Mouse (Mus musculus) forebrain, embryonic 11.5 days (tissue): Measurements from ENCODE around the gene Maml3. TPM values are rescaled to one million over a fixed set of nuclear protein-coding genes. Genes with fewer than 3 reads are reported as not detected.

Experiments
- ATAC-seq: fragments of 200-750 bp; cut with Nextera tagmentation; replicated peaks from 2 replicates; pipeline ENCODE4 v1.8.0; 2017; ENCODE audit warnings: moderate TSS enrichment; ENCODE audit not compliant: low FRiP score
- DNase-seq: peaks from one replicate; pipeline ENCODE4 v3.0.0-alpha.2; 2017; ENCODE audit warnings: low spot score
- H3K27ac ChIP-seq: fragments of 300-500 bp; sonication (generic); 2 replicates; pipeline ENCODE4 v1.5.1; 2014; ENCODE audit warnings: low read depth, low read length
- H3K27me3 ChIP-seq: fragments of 300-500 bp; sonication (generic); 2 replicates; pipeline ENCODE4 v1.6.1; 2014; ENCODE audit warnings: mild to moderate bottlenecking, low read length, mixed read lengths; ENCODE audit not compliant: control insufficient read depth, insufficient read depth
- H3K36me3 ChIP-seq: fragments of 300-500 bp; sonication (generic); 2 replicates; pipeline ENCODE4 v1.6.1; 2014; ENCODE audit warnings: mild to moderate bottlenecking, low read length, moderate library complexity, mixed read lengths; ENCODE audit not compliant: control insufficient read depth, insufficient read depth
- H3K4me1 ChIP-seq: fragments of 300-500 bp; sonication (generic); replicated peaks from 2 replicates; pipeline ENCODE4 v1.6.1; 2014; ENCODE audit warnings: low read length, mixed read lengths; ENCODE audit not compliant: control insufficient read depth, insufficient read depth
- H3K4me2 ChIP-seq: fragments of 300-500 bp; sonication (generic); 2 replicates; pipeline ENCODE4 v1.6.1; 2014; ENCODE audit warnings: low read depth, mild to moderate bottlenecking, low read length, moderate library complexity, mixed read lengths; ENCODE audit not compliant: severe bottlenecking
- H3K4me3 ChIP-seq: fragments of 300-500 bp; sonication (generic); 2 replicates; pipeline ENCODE4 v1.5.1; 2014; ENCODE audit warnings: low read depth, low read length
- H3K9ac ChIP-seq: fragments of 300-500 bp; sonication (generic); 2 replicates; pipeline ENCODE4 v1.6.1; 2014; ENCODE audit warnings: low read length
- H3K9me3 ChIP-seq: fragments of 300-500 bp; sonication (generic); 2 replicates; pipeline ENCODE4 v1.6.1; 2016; ENCODE audit warnings: low read length, mixed read lengths; ENCODE audit not compliant: control insufficient read depth
- WGBS: fragments of 180-500 bp; shearing (Covaris S2); extraction: QIAGEN DNeasy Blood & Tissue Kit; methylation state at CpG from one replicate; pipeline ENCODE4 v1.1.7; 2014; 5-methylcytosine and 5-hydroxymethylcytosine counted together
- polyA plus RNA-seq: library from polyadenylated mRNA; unstranded; fragments of >200 nt; fragmentation: Nextera tagmentation; extraction: Ambion mirVana; gene quantifications from 2 replicates; pipeline ENCODE4 v1.2.1, GENCODE M21; 2014

Gene Maml3
- polyA plus RNA-seq, 1 experiment from 2014 or later, result 7.5 TPM

- ATAC-seq (no peak), DNase-seq (no peak)
- Histone ChIP-seq H3K9me3 (no peaks in the 10 kb centered on the region), H3K4me2 (no peak overlapping the region), H3K9ac (no peak overlapping the region), H3K4me3 (no peak overlapping the region), H3K36me3 (no peaks in the 10 kb centered on the region), H3K27me3 (no peaks in the 10 kb centered on the region), H3K4me1 (no peaks in the 10 kb centered on the region; the same call in 1 of the 2 replicates), H3K27ac (no peak overlapping the region)
- 80% methylated on average over 7 of the region's 7 CpGs for WGBS
These were observed 165.0 kb downstream of the Maml3 start for GRCm38 (mm10) chr3:51939864-51940263.

- Histone ChIP-seq H3K4me1 (no peaks in the 10 kb centered on the region; the same call in 1 of the 2 replicates), H3K9ac (no peak overlapping the region), H3K36me3 (no peaks in the 10 kb centered on the region), H3K27me3 (no peaks in the 10 kb centered on the region), H3K9me3 (no peaks in the 10 kb centered on the region), H3K27ac (no peak overlapping the region), H3K4me2 (no peak overlapping the region), H3K4me3 (no peak overlapping the region)
- DNase-seq, result no peak
- no peak for ATAC-seq
- WGBS, result 91% methylated on average over 5 of the region's 5 CpGs
These were observed 165.8 kb downstream of the Maml3 start for GRCm38 (mm10) chr3:51939054-51939453.

- 97% methylated on average over 5 of the region's 5 CpGs for WGBS
These were observed 167.7 kb downstream of the Maml3 start for GRCm38 (mm10) chr3:51937176-51937575.

GRCm38 (mm10) chr3:51934531-51935485 is 170.1 kb downstream of the Maml3 start:
- H3K4me2 ChIP-seq, result no peak overlapping the region
- H3K4me1 ChIP-seq, result no peaks in the 10 kb centered on the region; the same call in 1 of the 2 replicates
- no peaks in the 10 kb centered on the region for H3K9me3 ChIP-seq
- H3K36me3 ChIP-seq, result no peaks in the 10 kb centered on the region
- H3K9ac ChIP-seq, result no peak overlapping the region
- DNase-seq (no peak), ATAC-seq (no peak)
- no peaks in the 10 kb centered on the region for H3K27me3 ChIP-seq
- no peak overlapping the region for H3K4me3 ChIP-seq
- WGBS, result 94% methylated on average over 13 of the region's 13 CpGs
- H3K27ac ChIP-seq, result no peak overlapping the region

More at GRCm38 (mm10) chr3:51937176-51937575, 167.7 kb downstream of the Maml3 start:
- H3K4me3 ChIP-seq, result no peak overlapping the region
- H3K9ac ChIP-seq, result no peak overlapping the region
- no peaks in the 10 kb centered on the region for H3K36me3 ChIP-seq
- ATAC-seq (no peak), DNase-seq (no peak)
- no peaks in the 10 kb centered on the region for H3K9me3 ChIP-seq
- H3K4me1 ChIP-seq, result no peaks in the 10 kb centered on the region; the same call in 1 of the 2 replicates
- H3K27ac ChIP-seq, result no peak overlapping the region
- H3K4me2 ChIP-seq, result no peak overlapping the region
- no peaks in the 10 kb centered on the region for H3K27me3 ChIP-seq

- no peak overlapping the region for H3K4me2 ChIP-seq
- DNase-seq, result no peak
- H3K36me3 ChIP-seq, result no peaks in the 10 kb centered on the region
- H3K9me3 ChIP-seq, result no peaks in the 10 kb centered on the region
- ATAC-seq, result no peak
- H3K4me1 ChIP-seq, result peaks cover 6% of the 10 kb centered on the region; the same call in 1 of the 2 replicates
- H3K27ac ChIP-seq, result no peak overlapping the region
- H3K9ac ChIP-seq, result no peak overlapping the region
- H3K4me3 ChIP-seq, result no peak overlapping the region
- no peaks in the 10 kb centered on the region for H3K27me3 ChIP-seq
- 81% methylated on average over 14 of the region's 14 CpGs for WGBS
These were observed 176.7 kb downstream of the Maml3 start for GRCm38 (mm10) chr3:51928188-51928587.

- Histone ChIP-seq H3K36me3 (no peaks in the 10 kb centered on the region), H3K4me2 (no peak overlapping the region), H3K27ac (no peak overlapping the region), H3K4me1 (peaks cover 6% of the 10 kb centered on the region; the same call in 1 of the 2 replicates), H3K4me3 (no peak overlapping the region), H3K9ac (no peak overlapping the region), H3K9me3 (no peaks in the 10 kb centered on the region), H3K27me3 (no peaks in the 10 kb centered on the region)
- DNase-seq (no peak), ATAC-seq (0 out of 2 replicates have a peak, but pooled peaks have one; percentile 46)
- 75% methylated on average over 7 of the region's 7 CpGs for WGBS
These were observed 177.3 kb downstream of the Maml3 start for GRCm38 (mm10) chr3:51927591-51927990.

- Histone ChIP-seq H3K9ac (no peak overlapping the region), H3K27ac (peak overlapping the region; percentile 15; the same call in 1 of the 2 replicates), H3K9me3 (no peaks in the 10 kb centered on the region), H3K27me3 (no peaks in the 10 kb centered on the region), H3K4me2 (no peak overlapping the region), H3K4me3 (no peak overlapping the region), H3K36me3 (no peaks in the 10 kb centered on the region), H3K4me1 (peaks cover 6% of the 10 kb centered on the region; the same call in 1 of the 2 replicates)
- DNase-seq (no peak), ATAC-seq (no peak)
- 51% methylated on average over 6 of the region's 6 CpGs for WGBS
These were observed 177.8 kb downstream of the Maml3 start for GRCm38 (mm10) chr3:51927043-51927442.

GRCm38 (mm10) chr3:51925758-51926157 is 179.1 kb downstream of the Maml3 start:
- 0 out of 2 replicates have a peak, but pooled peaks have one; percentile 33 for ATAC-seq
- H3K4me3 ChIP-seq, result no peak overlapping the region

More at GRCm38 (mm10) chr3:51925758-51926157, 179.1 kb downstream of the Maml3 start:
- H3K27ac ChIP-seq, result no peak overlapping the region
- no peak overlapping the region for H3K4me2 ChIP-seq
- no peaks in the 10 kb centered on the region for H3K36me3 ChIP-seq
- H3K27me3 ChIP-seq, result no peaks in the 10 kb centered on the region
- WGBS, result 69% methylated on average over 2 of the region's 2 CpGs
- peaks cover 6% of the 10 kb centered on the region; the same call in 1 of the 2 replicates for H3K4me1 ChIP-seq
- H3K9me3 ChIP-seq, result no peaks in the 10 kb centered on the region
- DNase-seq, result no peak
- H3K9ac ChIP-seq, result no peak overlapping the region
